Mouse (Mus musculus) embryonic fibroblast, embryonic 13.5 days (primary cell): Measurements from ENCODE around the gene Speg.

Source experiments
- CTCF ChIP-seq: IDR thresholded peaks from 2 replicates; pipeline ENCODE4 v1.5.1; 2011; ENCODE audit warnings: mild to moderate bottlenecking, control low read depth, low read length, moderate library complexity, borderline replicate concordance; ENCODE audit not compliant: insufficient read depth
- POLR2A ChIP-seq: IDR thresholded peaks from 2 replicates; pipeline ENCODE4 v1.6.1; 2011; ENCODE audit warnings: low read depth, mild to moderate bottlenecking, control low read depth, low read length, moderate library complexity

DNA sequence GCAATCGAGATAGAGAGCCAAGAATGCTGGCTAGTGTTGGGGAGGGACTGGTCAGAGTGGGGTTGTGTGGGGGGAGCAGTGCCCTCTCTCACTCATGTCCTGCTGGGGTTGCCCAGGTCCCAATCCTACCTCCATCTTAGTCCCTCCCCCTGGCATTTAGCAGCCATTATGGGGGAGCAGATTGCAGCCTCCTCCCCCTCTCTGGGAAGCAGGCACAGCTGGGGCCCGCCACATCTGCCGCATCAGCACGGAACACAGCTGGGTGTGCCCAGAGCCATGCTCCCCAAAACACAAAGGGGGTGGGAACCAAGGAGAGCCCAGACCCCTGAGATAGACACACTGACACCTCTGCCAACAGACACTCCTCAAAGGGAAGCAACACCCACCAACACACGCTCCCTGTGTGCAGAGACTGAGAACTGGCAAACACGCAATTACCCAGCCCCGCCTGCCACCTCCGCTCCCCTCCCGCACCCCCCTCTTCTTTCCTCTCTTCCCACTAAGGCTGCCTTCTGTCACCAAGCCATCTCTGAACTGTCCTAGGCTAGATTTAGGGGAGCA, 70.1 kb downstream of the Speg start:
- TF ChIP-seq POLR2A = no peak
- TF ChIP-seq CTCF = no peak
